Mouse (Mus musculus) adrenal gland, postnatal 10 days (tissue): ENCODE measurements around the gene Idh3a. TPM values are rescaled to one million over a fixed set of nuclear protein-coding genes. Genes with fewer than 3 reads are reported as not detected.

Experiments
- DNase-seq: peaks from one replicate; pipeline ENCODE4 v3.0.0; 2021; ENCODE audit warnings: mixed read lengths
- total RNA-seq, 2 experiments: library from RNA; stranded (reverse); gene quantifications; 2 replicates each; pipeline ENCODE4 v1.2.3; 2021

The Idh3a gene
- total RNA-seq, 2 experiments from 2014 or later = 806 to 826 TPM

GRCm38 (mm10) chr9:54647456-54647855 is 61.3 kb downstream of the Idh3a start:
- DNase-seq = no peak

GRCm38 (mm10) chr9:54649360-54649759 is 63.2 kb downstream of the Idh3a start:
- DNase-seq = peak; percentile 65

GRCm38 (mm10) chr9:54652778-54653177 is 66.6 kb downstream of the Idh3a start:
- DNase-seq = no peak

Other genes starting within 250 kb of the Idh3a start
- gene Dmxl2, start 84.7 kb upstream of the Idh3a start, total RNA-seq = 10 to 100 TPM; 11.7 to 15.2 TPM
- gene Sh2d7, start 47.4 kb upstream of the Idh3a start, total RNA-seq = not detected
- gene Cib2, start 26.1 kb upstream of the Idh3a start, total RNA-seq = 10 to 100 TPM; 69.3 to 83.3 TPM
- gene Acsbg1, start 75.5 kb downstream of the Idh3a start, total RNA-seq = 100 to 1,000 TPM in 1 of 2 experiments, 10 to 100 TPM in 1; 85.7 to 119 TPM
- 10 to 100 TPM in 1 of 2 experiments, 1 to 10 TPM in 1; 10.0 to 16.7 TPM for gene Dnaja4, start 112.5 kb downstream of the Idh3a start, total RNA-seq
- 10 to 100 TPM; 74.9 to 78.8 TPM for gene Wdr61, start 148.2 kb downstream of the Idh3a start, total RNA-seq
- 1 to 10 TPM; 3.9 to 5.9 TPM for gene Crabp1, start 178.4 kb downstream of the Idh3a start, total RNA-seq